Mouse (Mus musculus): ENCODE measurements around the gene Snx12. TPM values are rescaled to one million over a fixed set of nuclear protein-coding genes. Genes with fewer than 3 reads are reported as not detected.

Snx12 gene
- polyA plus RNA-seq, 1 experiment from 2014 or later, result 44.9 TPM

DNA sequence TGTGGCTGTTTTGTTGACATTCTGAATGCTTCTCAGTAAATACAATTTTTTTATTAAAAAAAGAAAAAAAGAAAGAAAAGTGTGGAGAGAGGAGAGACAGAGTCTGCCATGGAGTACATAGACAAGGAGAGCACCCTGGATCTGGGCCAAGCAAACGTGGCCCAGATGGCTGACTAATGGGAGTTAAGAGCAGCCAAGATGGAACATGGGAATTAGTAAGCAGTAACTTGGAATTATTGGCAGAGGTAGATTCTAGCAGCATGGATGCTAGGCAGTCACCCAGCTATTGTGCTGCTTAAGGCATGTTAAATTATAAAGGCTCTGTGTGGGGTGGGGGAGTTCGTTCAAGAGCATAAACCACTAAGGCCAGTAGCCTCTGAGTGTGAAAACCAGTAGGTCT lies 158.9 kb downstream of the Snx12 start:
- no peaks in the 10 kb centered on the region for H3K36me3 ChIP-seq (ENCODE audit: control insufficient read depth, insufficient read depth)
- no peaks in the 10 kb centered on the region for H3K9me3 ChIP-seq (ENCODE audit: control insufficient read depth)
- H3K9ac ChIP-seq (ENCODE audit: low read depth, low read length), result no peak overlapping the region
- H3K27me3 ChIP-seq (replicated peaks; ENCODE audit: control insufficient read depth, insufficient read depth, low read length), result no peaks in the 10 kb centered on the region
- no peaks in the 10 kb centered on the region for H3K4me1 ChIP-seq (replicated peaks; ENCODE audit: control insufficient read depth, insufficient read depth, low read length)
- TF ChIP-seq CTCF (IDR thresholded peaks at IDR 0.05; ENCODE audit: low read depth), result no peak
- 58% methylated on average over 2 of the region's 2 CpGs for WGBS
- no peak for ATAC-seq
- no peak overlapping the region for H3K27ac ChIP-seq (ENCODE audit: low read depth, low read length)
- no peak overlapping the region for H3K4me3 ChIP-seq (ENCODE audit: low read depth, low read length)
- no peak overlapping the region for H3K4me2 ChIP-seq (replicated peaks; ENCODE audit: low read depth)

DNA sequence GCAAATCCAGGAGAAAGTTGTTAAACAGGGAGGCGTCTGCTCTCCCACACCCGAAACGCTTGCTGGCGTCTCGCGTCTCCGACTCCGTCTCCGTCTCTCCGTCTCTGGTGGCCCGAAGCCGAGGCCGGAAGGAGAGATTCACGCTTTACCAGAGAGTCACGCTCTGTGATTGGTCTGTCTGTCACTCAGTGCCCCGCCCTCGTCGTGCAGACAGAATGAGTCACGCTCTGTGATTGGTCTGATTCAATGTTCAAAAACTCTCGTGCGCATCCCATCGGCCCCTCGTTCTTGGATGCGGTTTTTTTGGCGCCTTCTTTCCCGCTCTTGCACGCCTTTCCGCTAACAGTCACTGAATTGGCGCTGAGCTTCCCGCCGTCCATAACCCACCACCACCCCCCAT lies 162.8 kb downstream of the Snx12 start, which contains the start of gene Tex11:
Gene Tex11 (minus strand): TSS at position 127 of the 400 bp plus-strand sequence.
- Histone ChIP-seq H3K9ac (ENCODE audit: low read depth, low read length) (no peak within 1 kb of the TSS), H3K27ac (ENCODE audit: low read depth, low read length) (no peak within 1 kb of the TSS), H3K27me3 (replicated peaks; ENCODE audit: control insufficient read depth, insufficient read depth, low read length) (no peaks in the 10 kb centered on the region), H3K36me3 (ENCODE audit: control insufficient read depth, insufficient read depth) (no peaks in the 10 kb centered on the region), H3K4me3 (ENCODE audit: low read depth, low read length) (no peak within 1 kb of the TSS), H3K9me3 (ENCODE audit: control insufficient read depth) (no peaks in the 10 kb centered on the region), H3K4me1 (replicated peaks; ENCODE audit: control insufficient read depth, insufficient read depth, low read length) (no peaks in the 10 kb centered on the region), H3K4me2 (replicated peaks; ENCODE audit: low read depth) (no peak within 1 kb of the TSS)
- WGBS, result 88% methylated on average over 31 of the region's 31 CpGs
- no peak for ATAC-seq
- no peak for TF ChIP-seq CTCF (IDR thresholded peaks at IDR 0.05; ENCODE audit: low read depth)

Other genes starting within 250 kb of the Snx12 start
- gene Tex11, start 162.9 kb downstream of the Snx12 start, polyA plus RNA-seq (2015; fragmentation: Nextera tagmentation; extraction: Ambion mirVana), result 0.05 and 0.07 TPM in 2 replicates
- 0.61 and 0.74 TPM in 2 replicates for gene Slc7a3, start 136.5 kb downstream of the Snx12 start, polyA plus RNA-seq (2015; fragmentation: Nextera tagmentation; extraction: Ambion mirVana)
- gene Foxo4, start 32.0 kb upstream of the Snx12 start, polyA plus RNA-seq (2015; fragmentation: Nextera tagmentation; extraction: Ambion mirVana), result 1.4 and 1.6 TPM in 2 replicates
- not detected in 2 replicates for gene Gm614, start 41.4 kb upstream of the Snx12 start, polyA plus RNA-seq (2015; fragmentation: Nextera tagmentation; extraction: Ambion mirVana)
- 4.6 and 6.1 TPM in 2 replicates for gene Il2rg, start 45.7 kb upstream of the Snx12 start, polyA plus RNA-seq (2015; fragmentation: Nextera tagmentation; extraction: Ambion mirVana)
- gene Gm20489, start 46.5 kb upstream of the Snx12 start, polyA plus RNA-seq (2015; fragmentation: Nextera tagmentation; extraction: Ambion mirVana), result not detected in 2 replicates
- gene Med12, start 51.5 kb upstream of the Snx12 start, polyA plus RNA-seq (2015; fragmentation: Nextera tagmentation; extraction: Ambion mirVana), result 13.9 and 14.0 TPM in 2 replicates
- 1.5 and 2.2 TPM in 2 replicates for gene Nlgn3, start 76.6 kb upstream of the Snx12 start, polyA plus RNA-seq (2015; fragmentation: Nextera tagmentation; extraction: Ambion mirVana)
- gene Gjb1, start 153.8 kb upstream of the Snx12 start, polyA plus RNA-seq (2015; fragmentation: Nextera tagmentation; extraction: Ambion mirVana), result 105 and 119 TPM in 2 replicates
- gene Zmym3, start 198.3 kb upstream of the Snx12 start, polyA plus RNA-seq (2015; fragmentation: Nextera tagmentation; extraction: Ambion mirVana), result 9.8 and 10.6 TPM in 2 replicates
- gene Nono, start 206.8 kb upstream of the Snx12 start, polyA plus RNA-seq (2015; fragmentation: Nextera tagmentation; extraction: Ambion mirVana), result 101 and 103 TPM in 2 replicates
- 0.25 and 0.29 TPM in 2 replicates for gene Itgb1bp2, start 226.5 kb upstream of the Snx12 start, polyA plus RNA-seq (2015; fragmentation: Nextera tagmentation; extraction: Ambion mirVana)